ENCODE assay signal across 8 mouse cellular contexts in genomic region chr13:101718744-101719143, GRCm38 (mm10). TPM values are rescaled to one million over a fixed set of nuclear protein-coding genes. Genes with fewer than 3 reads are reported as not detected.
DNase-seq lines count a peak whose midpoint lies in the region; ATAC-seq lines count a peak whose summit lies in the region.

No protein-coding gene starts in this region.

- DNase-seq in heart, adult 9 months (ENCODE audit: low spot score in 2 of 2): no peak
- no peak for DNase-seq in midbrain, embryonic 14.5 days
- no peak for DNase-seq in gastrocnemius, postnatal 10 days
- DNase-seq in cerebellum, adult 18-20 months: no peak

- no peaks in the 10 kb centered on the region for H3K27me3 ChIP-seq in heart, embryonic 12.5 days (replicated peaks)
- no peaks in the 10 kb centered on the region for H3K27me3 ChIP-seq in midbrain, embryonic 14.5 days (ENCODE audit: control insufficient read depth, insufficient read depth, low read length)
- no peaks in the 10 kb centered on the region for H3K27me3 ChIP-seq in midbrain, embryonic 16.5 days (ENCODE audit: control insufficient read depth, insufficient read depth, low read depth, low read length)
- no peaks in the 10 kb centered on the region; the same call in 1 of the 2 replicates for H3K27me3 ChIP-seq in limb, embryonic 15.5 days
- no peaks in the 10 kb centered on the region for H3K27me3 ChIP-seq in stomach, embryonic 16.5 days (ENCODE audit: control insufficient read depth, insufficient read depth, low read length)

- peak overlapping the region; percentile 65 for H3K4me2 ChIP-seq in heart, embryonic 12.5 days
- H3K4me2 ChIP-seq in midbrain, embryonic 14.5 days (ENCODE audit: low read length): no peak overlapping the region; the same call in 1 of the 2 replicates
- H3K4me2 ChIP-seq in midbrain, embryonic 16.5 days (ENCODE audit: low read length): no peak overlapping the region
- H3K4me2 ChIP-seq in limb, embryonic 15.5 days: peak overlapping the region; percentile 37; the same call in 1 of the 2 replicates
- H3K4me2 ChIP-seq in stomach, embryonic 16.5 days (ENCODE audit: low read depth, low read length): 0 out of 2 replicates have a peak overlapping the region, but pooled peaks have one; percentile 28

- H3K9me3 ChIP-seq in heart, embryonic 12.5 days (replicated peaks): no peaks in the 10 kb centered on the region
- no peaks in the 10 kb centered on the region for H3K9me3 ChIP-seq in midbrain, embryonic 14.5 days (ENCODE audit: control insufficient read depth, low read length)
- no peaks in the 10 kb centered on the region for H3K9me3 ChIP-seq in midbrain, embryonic 16.5 days (replicated peaks; ENCODE audit: control insufficient read depth, low read length, poor library complexity, severe bottlenecking)
- no peaks in the 10 kb centered on the region for H3K9me3 ChIP-seq in limb, embryonic 15.5 days
- no peaks in the 10 kb centered on the region for H3K9me3 ChIP-seq in stomach, embryonic 16.5 days (replicated peaks; ENCODE audit: control insufficient read depth, low read length)

- peak overlapping the region; percentile 31; the same call in 1 of the 2 replicates for H3K4me3 ChIP-seq in heart, embryonic 12.5 days
- H3K4me3 ChIP-seq in midbrain, embryonic 14.5 days (replicated peaks; ENCODE audit: low read depth, low read length): no peak overlapping the region
- H3K4me3 ChIP-seq in midbrain, embryonic 16.5 days (ENCODE audit: low read depth, low read length): no peak overlapping the region
- H3K4me3 ChIP-seq in limb, embryonic 15.5 days: peak overlapping the region; percentile 22; the same call in 1 of the 2 replicates
- no peak overlapping the region; the same call in 1 of the 2 replicates for H3K4me3 ChIP-seq in stomach, embryonic 16.5 days (replicated peaks; ENCODE audit: low read length)

- no peaks in the 10 kb centered on the region for H3K36me3 ChIP-seq in heart, embryonic 12.5 days
- H3K36me3 ChIP-seq in midbrain, embryonic 14.5 days (ENCODE audit: control insufficient read depth, insufficient read depth, low read length): no peaks in the 10 kb centered on the region
- H3K36me3 ChIP-seq in midbrain, embryonic 16.5 days (ENCODE audit: control insufficient read depth, insufficient read depth, low read length): no peaks in the 10 kb centered on the region
- H3K36me3 ChIP-seq in limb, embryonic 15.5 days: no peaks in the 10 kb centered on the region
- H3K36me3 ChIP-seq in stomach, embryonic 16.5 days (ENCODE audit: control insufficient read depth, insufficient read depth, low read length): no peaks in the 10 kb centered on the region

- ATAC-seq in heart, embryonic 12.5 days (ENCODE audit: insufficient number of reproducible peaks, low FRiP score): no peak
- no peak for ATAC-seq in midbrain, embryonic 14.5 days (ENCODE audit: low FRiP score, low TSS enrichment)
- no peak for ATAC-seq in midbrain, embryonic 16.5 days
- no peak for ATAC-seq in limb, embryonic 15.5 days (ENCODE audit: insufficient number of reproducible peaks, low FRiP score, low TSS enrichment, low read depth)
- no peak for ATAC-seq in stomach, embryonic 16.5 days (ENCODE audit: insufficient read depth, low FRiP score)

- H3K4me1 ChIP-seq in heart, embryonic 12.5 days (replicated peaks): peaks cover 30% of the 10 kb centered on the region; the same call in 1 of the 2 replicates
- 0 out of 2 replicates have a peak, but pooled peaks cover 5% of the 10 kb centered on the region for H3K4me1 ChIP-seq in midbrain, embryonic 14.5 days (ENCODE audit: control insufficient read depth, insufficient read depth, low read length)
- peaks cover 3% of the 10 kb centered on the region for H3K4me1 ChIP-seq in midbrain, embryonic 16.5 days (ENCODE audit: control insufficient read depth, insufficient read depth, low read length)
- peaks cover 22% of the 10 kb centered on the region for H3K4me1 ChIP-seq in limb, embryonic 15.5 days
- H3K4me1 ChIP-seq in stomach, embryonic 16.5 days (ENCODE audit: control insufficient read depth, insufficient read depth, low read length): peaks cover 15% of the 10 kb centered on the region

- 68% methylated on average over 7 of the region's 7 CpGs for WGBS in heart, embryonic 12.5 days
- WGBS in midbrain, embryonic 14.5 days: 73% methylated on average over 7 of the region's 7 CpGs
- WGBS in midbrain, embryonic 16.5 days: 75% methylated on average over 7 of the region's 7 CpGs
- 45% methylated on average over 7 of the region's 7 CpGs for WGBS in limb, embryonic 15.5 days
- 52% methylated on average over 7 of the region's 7 CpGs for WGBS in stomach, embryonic 16.5 days

- 0 out of 2 replicates have a peak overlapping the region, but pooled peaks have one; percentile 2 for H3K9ac ChIP-seq in heart, embryonic 12.5 days
- H3K9ac ChIP-seq in midbrain, embryonic 14.5 days (replicated peaks; ENCODE audit: low read length): no peak overlapping the region
- no peak overlapping the region for H3K9ac ChIP-seq in midbrain, embryonic 16.5 days (ENCODE audit: low read depth, low read length)
- no peak overlapping the region for H3K9ac ChIP-seq in limb, embryonic 15.5 days
- no peak overlapping the region for H3K9ac ChIP-seq in stomach, embryonic 16.5 days (ENCODE audit: low read length)

- no peak overlapping the region for H3K27ac ChIP-seq in heart, embryonic 12.5 days (ENCODE audit: poor library complexity, severe bottlenecking)
- H3K27ac ChIP-seq in midbrain, embryonic 14.5 days (replicated peaks; ENCODE audit: low read depth, low read length): 0 out of 2 replicates have a peak overlapping the region, but pooled peaks have one; percentile 26
- H3K27ac ChIP-seq in midbrain, embryonic 16.5 days (ENCODE audit: low read length): no peak overlapping the region
- peak overlapping the region; percentile 81; the same call in 1 of the 2 replicates for H3K27ac ChIP-seq in limb, embryonic 15.5 days
- peak overlapping the region; percentile 72 for H3K27ac ChIP-seq in stomach, embryonic 16.5 days (ENCODE audit: low read length)

RNA-seq across cellular contexts. Expression of gene Pik3r1, which starts 49.3 kb away (rescaled TPM):
- 14.8 and 18.1 TPM in 2 replicates for polyA plus RNA-seq in heart, embryonic 12.5 days (2016; fragmentation: Nextera tagmentation; extraction: Ambion mirVana)
- 60.2 and 63.3 TPM in 2 replicates for polyA plus RNA-seq in midbrain, embryonic 14.5 days (2014; fragmentation: Nextera tagmentation; extraction: Ambion mirVana)
- 45.7 and 49.1 TPM in 2 replicates for polyA plus RNA-seq in midbrain, embryonic 16.5 days (2015; fragmentation: Nextera tagmentation; extraction: Ambion mirVana)
- polyA plus RNA-seq in limb, embryonic 15.5 days (2015; fragmentation: Nextera tagmentation; extraction: Ambion mirVana): 46.2 and 48.9 TPM in 2 replicates
- 53.0 and 59.5 TPM in 2 replicates for polyA plus RNA-seq in stomach, embryonic 16.5 days (2015; fragmentation: Nextera tagmentation; extraction: Ambion mirVana)
- total RNA-seq in gastrocnemius, postnatal 10 days (2021): 10 to 100 TPM; 37.5 to 41.3 TPM

Comparison
In these comparisons a context has a peak if more than half of its experiments do, and no peak if none do; other contexts are left out.
1. H3K27ac ChIP-seq: peak in midbrain, embryonic 14.5 days (single experiment), limb, embryonic 15.5 days (single experiment) and stomach, embryonic 16.5 days (single experiment); none in heart, embryonic 12.5 days (single experiment) and midbrain, embryonic 16.5 days (single experiment).
2. H3K4me2 ChIP-seq: peak in heart, embryonic 12.5 days (single experiment), limb, embryonic 15.5 days (single experiment) and stomach, embryonic 16.5 days (single experiment); none in midbrain, embryonic 14.5 days (single experiment) and midbrain, embryonic 16.5 days (single experiment).
3. H3K4me3 ChIP-seq: peak in heart, embryonic 12.5 days (single experiment) and limb, embryonic 15.5 days (single experiment); none in midbrain, embryonic 14.5 days (single experiment), midbrain, embryonic 16.5 days (single experiment) and stomach, embryonic 16.5 days (single experiment).